Mouse (Mus musculus): ENCODE results near the gene Utf1. TPM values are rescaled to one million over a fixed set of nuclear protein-coding genes. Genes with fewer than 3 reads are reported as not detected.

Gene Utf1
- polyA plus RNA-seq, 1 experiment from 2014 or later, result not detected

DNA sequence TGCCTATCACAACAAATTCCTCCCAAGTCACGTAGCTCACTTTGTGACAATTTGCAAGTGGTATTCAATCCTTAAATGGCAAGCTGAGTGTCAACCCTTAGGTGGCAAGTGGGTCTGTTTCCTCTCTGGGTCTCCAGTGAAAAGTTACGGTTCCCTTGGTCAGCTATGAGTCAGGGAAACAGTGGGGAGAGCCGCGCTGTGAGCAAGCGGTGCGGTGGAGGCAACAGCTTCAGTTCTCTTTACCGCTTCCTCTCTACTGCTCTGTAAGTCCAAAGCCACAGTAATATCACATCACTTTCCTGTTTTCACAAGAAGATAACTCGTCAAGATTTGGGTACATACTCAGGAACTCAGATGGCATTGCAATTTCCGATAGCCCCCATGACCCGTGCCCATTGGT lies 30.7 kb downstream of the Utf1 start:
- H3K27me3 ChIP-seq (replicated peaks), result peaks cover 71% of the 10 kb centered on the region
- H3K4me2 ChIP-seq, result no peak overlapping the region
- H3K27ac ChIP-seq (ENCODE audit: poor library complexity, severe bottlenecking), result no peak overlapping the region
- H3K9ac ChIP-seq, result no peak overlapping the region
- WGBS, result 74% methylated on average over 10 of the region's 10 CpGs
- H3K9me3 ChIP-seq (replicated peaks), result peaks cover 6% of the 10 kb centered on the region; the same call in 1 of the 2 replicates
- H3K36me3 ChIP-seq, result no peaks in the 10 kb centered on the region
- H3K4me1 ChIP-seq (replicated peaks), result peaks cover 5% of the 10 kb centered on the region; the same call in 1 of the 2 replicates
- H3K4me3 ChIP-seq, result no peak overlapping the region
- ATAC-seq (ENCODE audit: insufficient number of reproducible peaks, low FRiP score), result no peak

DNA sequence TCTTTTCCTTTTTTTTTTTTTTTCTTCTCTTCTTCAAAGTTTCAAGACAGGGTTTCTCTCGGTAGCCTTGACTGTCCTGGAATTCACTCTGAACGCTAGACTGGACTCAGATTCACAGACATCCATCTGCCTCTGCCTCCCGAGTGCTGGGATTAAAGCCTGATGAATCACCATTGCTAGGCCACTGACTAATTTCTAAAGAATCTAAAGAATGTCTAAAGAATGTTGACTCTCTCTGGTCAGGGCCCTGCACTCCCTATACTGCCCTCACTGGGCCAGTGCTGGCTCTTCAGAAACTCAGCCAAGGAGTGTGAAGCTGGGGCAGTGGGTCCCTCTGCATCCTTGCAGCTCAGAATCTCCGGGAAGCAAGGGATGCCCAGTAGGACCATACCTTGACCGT lies 31.9 kb downstream of the Utf1 start:
- H3K4me2 ChIP-seq, result no peak overlapping the region
- H3K4me1 ChIP-seq (replicated peaks), result peaks cover 5% of the 10 kb centered on the region; the same call in 1 of the 2 replicates
- H3K9me3 ChIP-seq (replicated peaks), result peaks cover 6% of the 10 kb centered on the region; the same call in 1 of the 2 replicates
- H3K9ac ChIP-seq, result no peak overlapping the region
- no peak overlapping the region for H3K27ac ChIP-seq (ENCODE audit: poor library complexity, severe bottlenecking)
- ATAC-seq (ENCODE audit: insufficient number of reproducible peaks, low FRiP score), result no peak
- 50% methylated on average over 5 of the region's 5 CpGs for WGBS
- H3K36me3 ChIP-seq, result no peaks in the 10 kb centered on the region
- H3K27me3 ChIP-seq (replicated peaks), result peaks cover 74% of the 10 kb centered on the region
- no peak overlapping the region for H3K4me3 ChIP-seq

DNA sequence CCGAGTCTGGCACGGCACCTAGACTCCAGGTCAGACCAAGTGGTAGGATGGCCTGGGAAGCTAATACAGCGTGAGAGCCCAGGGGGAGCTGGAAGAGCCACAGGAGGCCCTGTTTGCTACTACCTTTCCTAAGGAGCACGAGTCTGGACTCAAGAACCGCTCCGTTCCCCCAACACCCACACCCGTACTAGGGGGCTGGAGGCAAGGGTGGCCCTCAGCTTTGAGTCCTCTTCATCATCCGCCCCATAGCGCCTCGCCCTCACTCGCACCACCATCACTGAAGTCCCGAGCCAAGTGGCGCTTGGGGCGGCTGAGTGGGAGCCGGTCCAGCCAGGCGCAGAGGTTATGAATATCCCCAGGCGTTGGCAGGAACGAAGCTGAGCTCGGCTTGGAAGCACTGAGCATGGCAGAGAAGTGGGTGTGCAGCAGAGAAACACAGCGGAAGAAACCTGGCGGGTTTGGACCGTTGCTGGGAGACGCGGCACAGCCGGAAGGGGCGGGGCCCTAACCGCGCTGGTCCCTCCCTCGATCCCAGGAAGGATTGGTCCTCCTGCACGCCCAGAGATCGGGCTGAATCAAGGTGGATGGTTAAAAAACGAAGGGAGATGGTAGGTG lies 34.8 kb downstream of the Utf1 start, which contains the start of gene 6430531B16Rik:
Gene 6430531B16Rik, minus strand, starts transcription at position 478 of the 615 bp plus-strand sequence.
- Histone ChIP-seq H3K4me2 (peak within 1 kb of the TSS; percentile 89), H3K4me1 (replicated peaks) (peaks cover 8% of the 10 kb centered on the region; the same call in 1 of the 2 replicates), H3K4me3 (peak within 1 kb of the TSS; percentile 57), H3K27me3 (replicated peaks) (peaks cover 67% of the 10 kb centered on the region), H3K36me3 (no peaks in the 10 kb centered on the region), H3K9ac (peak within 1 kb of the TSS; percentile 30; the same call in 1 of the 2 replicates), H3K27ac (ENCODE audit: poor library complexity, severe bottlenecking) (no peak within 1 kb of the TSS), H3K9me3 (replicated peaks) (peaks cover 6% of the 10 kb centered on the region; the same call in 1 of the 2 replicates)
- WGBS, result 4% methylated on average over 32 of the region's 32 CpGs
- peak; percentile 75 for ATAC-seq (ENCODE audit: insufficient number of reproducible peaks, low FRiP score)

DNA sequence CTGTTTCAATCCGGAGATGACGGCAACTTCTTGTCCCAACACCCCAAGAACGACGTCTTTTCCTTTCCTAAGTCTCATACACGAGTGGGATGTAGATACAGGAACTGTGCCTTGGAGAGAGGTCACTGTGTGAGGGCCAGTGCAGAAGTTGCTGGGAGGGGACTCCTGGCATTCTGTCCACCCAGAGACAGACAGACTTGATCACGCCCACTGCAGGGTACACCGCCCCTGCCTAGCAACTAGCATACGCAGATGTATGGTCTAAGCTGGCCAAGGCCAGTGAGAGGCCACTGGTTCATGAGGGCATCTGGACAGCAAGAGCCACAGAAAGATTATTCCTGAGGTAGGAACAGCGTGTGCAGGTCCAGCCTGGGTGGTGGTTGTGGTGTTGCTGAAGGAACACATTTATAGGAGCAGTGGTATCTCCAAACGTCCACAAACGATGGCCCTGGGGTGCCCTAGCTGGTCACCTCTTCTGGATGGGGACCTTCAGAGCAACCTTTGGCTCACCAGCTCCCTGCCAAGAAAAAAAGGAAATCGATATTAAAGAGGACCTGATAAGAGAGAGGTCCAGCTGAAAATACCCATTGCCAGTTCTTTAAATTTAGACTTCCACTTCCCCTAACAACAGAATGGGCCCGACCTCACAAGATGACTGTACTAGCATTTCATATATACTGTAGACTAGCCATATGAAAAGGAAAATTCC lies 35.6 kb downstream of the Utf1 start:
- no peaks in the 10 kb centered on the region for H3K36me3 ChIP-seq
- ATAC-seq (ENCODE audit: insufficient number of reproducible peaks, low FRiP score), result peak; percentile 30
- H3K27me3 ChIP-seq (replicated peaks), result peaks cover 69% of the 10 kb centered on the region

DNA sequence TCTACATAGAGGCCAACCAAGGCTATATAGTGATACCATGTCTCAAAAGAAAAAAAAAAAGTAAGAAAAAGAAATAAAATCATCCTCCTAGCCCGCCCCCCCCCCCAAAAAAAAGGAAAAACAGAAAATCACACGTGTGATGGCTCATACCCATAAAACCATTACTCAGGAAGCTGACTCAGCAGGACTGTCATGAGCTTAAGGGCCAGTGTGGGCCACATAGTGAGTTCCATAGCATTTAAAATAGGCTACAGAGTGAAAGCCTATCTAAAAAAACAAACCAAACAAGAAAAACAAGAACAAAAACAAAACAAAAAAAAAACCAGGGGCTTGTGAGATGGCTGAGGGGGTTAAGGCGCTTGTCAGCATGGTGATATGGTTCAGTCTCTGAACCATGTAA lies 37.2 kb downstream of the Utf1 start:
- Histone ChIP-seq H3K4me1 (replicated peaks) (peaks cover 8% of the 10 kb centered on the region; the same call in 1 of the 2 replicates), H3K4me3 (no peak overlapping the region), H3K9me3 (replicated peaks) (no peaks in the 10 kb centered on the region), H3K27me3 (replicated peaks) (peaks cover 76% of the 10 kb centered on the region), H3K36me3 (no peaks in the 10 kb centered on the region), H3K27ac (ENCODE audit: poor library complexity, severe bottlenecking) (no peak overlapping the region), H3K9ac (no peak overlapping the region), H3K4me2 (no peak overlapping the region)
- WGBS, result 46% methylated on average over 3 of the region's 3 CpGs
- ATAC-seq (ENCODE audit: insufficient number of reproducible peaks, low FRiP score), result no peak

More for the DNA sequence above, 35.6 kb downstream of the Utf1 start:
- peaks cover 6% of the 10 kb centered on the region; the same call in 1 of the 2 replicates for H3K9me3 ChIP-seq (replicated peaks)
- H3K9ac ChIP-seq, result no peak overlapping the region
- peak overlapping the region; percentile 57 for H3K4me3 ChIP-seq
- no peak overlapping the region for H3K27ac ChIP-seq (ENCODE audit: poor library complexity, severe bottlenecking)
- 41% methylated on average over 13 of the region's 13 CpGs for WGBS
- peak overlapping the region; percentile 89 for H3K4me2 ChIP-seq
- peaks cover 8% of the 10 kb centered on the region; the same call in 1 of the 2 replicates for H3K4me1 ChIP-seq (replicated peaks)

DNA sequence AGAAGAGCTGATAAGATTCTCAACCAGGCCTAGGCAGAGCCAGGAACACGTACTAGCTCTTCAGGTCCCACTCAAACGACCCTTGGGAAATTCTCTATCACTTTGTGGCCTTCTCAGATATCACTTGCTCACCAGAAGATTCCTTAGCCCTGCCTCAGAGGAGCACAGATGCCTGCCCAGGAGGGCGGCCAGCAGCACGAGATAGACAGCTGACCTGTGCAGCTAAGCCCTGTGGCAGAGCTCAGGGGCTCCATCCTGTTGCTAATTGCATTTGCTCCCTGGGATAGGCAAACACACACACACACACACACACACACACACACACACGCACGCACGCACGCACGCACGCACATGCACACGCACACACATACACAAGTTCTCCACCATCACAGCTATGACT lies 38.5 kb downstream of the Utf1 start:
- WGBS, result 69% methylated on average over 11 of the region's 11 CpGs
- Histone ChIP-seq H3K4me1 (replicated peaks) (peaks cover 8% of the 10 kb centered on the region; the same call in 1 of the 2 replicates), H3K4me2 (no peak overlapping the region), H3K27ac (ENCODE audit: poor library complexity, severe bottlenecking) (no peak overlapping the region), H3K9me3 (replicated peaks) (no peaks in the 10 kb centered on the region), H3K9ac (no peak overlapping the region), H3K36me3 (0 out of 2 replicates have a peak, but pooled peaks cover 2% of the 10 kb centered on the region), H3K27me3 (replicated peaks) (peaks cover 76% of the 10 kb centered on the region), H3K4me3 (no peak overlapping the region)
- no peak for ATAC-seq (ENCODE audit: insufficient number of reproducible peaks, low FRiP score)

DNA sequence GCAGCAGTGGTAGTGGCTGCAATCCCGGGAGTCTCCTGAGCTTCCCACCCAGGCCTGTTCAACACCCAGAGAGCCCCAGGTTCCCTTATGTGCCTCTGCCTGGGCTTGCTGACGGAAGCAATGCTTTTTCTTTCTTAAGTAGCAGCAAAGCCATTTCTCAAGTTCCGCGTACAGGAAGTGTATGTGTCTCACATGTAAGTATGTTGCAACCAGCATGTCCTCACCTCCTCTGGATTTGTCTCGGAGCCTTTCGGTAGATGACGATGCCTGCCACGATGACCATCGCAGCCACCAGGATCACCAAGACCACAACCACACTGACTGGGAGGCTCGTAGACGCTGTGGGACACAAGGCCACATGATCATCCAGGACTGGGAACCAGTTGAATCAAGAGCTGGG lies 40.9 kb downstream of the Utf1 start:
- 82% methylated on average over 11 of the region's 11 CpGs for WGBS
- Histone ChIP-seq H3K27me3 (replicated peaks) (peaks cover 82% of the 10 kb centered on the region), H3K27ac (ENCODE audit: poor library complexity, severe bottlenecking) (no peak overlapping the region), H3K4me3 (no peak overlapping the region), H3K9ac (no peak overlapping the region), H3K36me3 (0 out of 2 replicates have a peak, but pooled peaks cover 2% of the 10 kb centered on the region), H3K4me2 (no peak overlapping the region), H3K9me3 (replicated peaks) (no peaks in the 10 kb centered on the region), H3K4me1 (replicated peaks) (0 out of 2 replicates have a peak, but pooled peaks cover 3% of the 10 kb centered on the region)
- ATAC-seq (ENCODE audit: insufficient number of reproducible peaks, low FRiP score), result no peak

DNA sequence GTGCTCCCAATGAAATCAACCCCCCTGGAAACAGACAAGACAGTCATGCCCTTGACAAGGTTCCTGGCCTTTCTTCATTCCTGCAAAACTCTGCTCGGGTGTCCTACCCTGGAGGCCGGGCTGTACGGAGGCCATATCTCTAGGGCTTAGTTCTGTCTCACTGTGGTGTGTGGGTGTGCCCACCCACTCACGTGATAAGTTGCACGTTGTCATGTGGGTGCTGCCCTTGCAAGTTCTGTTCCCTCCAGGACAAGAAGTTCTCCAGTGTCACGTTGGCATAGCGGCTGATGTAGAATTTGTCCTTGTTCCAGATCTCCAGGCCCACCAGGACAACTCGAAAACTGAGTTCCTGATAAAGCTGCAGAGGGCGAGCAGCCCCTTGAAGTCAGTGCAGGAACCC lies 44.7 kb downstream of the Utf1 start:
- H3K36me3 ChIP-seq, result 0 out of 2 replicates have a peak, but pooled peaks cover 2% of the 10 kb centered on the region
- H3K4me1 ChIP-seq (replicated peaks), result no peaks in the 10 kb centered on the region
- no peak overlapping the region for H3K4me2 ChIP-seq
- H3K9ac ChIP-seq, result no peak overlapping the region
- peaks cover 87% of the 10 kb centered on the region for H3K27me3 ChIP-seq (replicated peaks)
- H3K4me3 ChIP-seq, result no peak overlapping the region
- WGBS, result 75% methylated on average over 9 of the region's 9 CpGs
- no peak for ATAC-seq (ENCODE audit: insufficient number of reproducible peaks, low FRiP score)
- no peaks in the 10 kb centered on the region for H3K9me3 ChIP-seq (replicated peaks)
- H3K27ac ChIP-seq (ENCODE audit: poor library complexity, severe bottlenecking), result no peak overlapping the region

DNA sequence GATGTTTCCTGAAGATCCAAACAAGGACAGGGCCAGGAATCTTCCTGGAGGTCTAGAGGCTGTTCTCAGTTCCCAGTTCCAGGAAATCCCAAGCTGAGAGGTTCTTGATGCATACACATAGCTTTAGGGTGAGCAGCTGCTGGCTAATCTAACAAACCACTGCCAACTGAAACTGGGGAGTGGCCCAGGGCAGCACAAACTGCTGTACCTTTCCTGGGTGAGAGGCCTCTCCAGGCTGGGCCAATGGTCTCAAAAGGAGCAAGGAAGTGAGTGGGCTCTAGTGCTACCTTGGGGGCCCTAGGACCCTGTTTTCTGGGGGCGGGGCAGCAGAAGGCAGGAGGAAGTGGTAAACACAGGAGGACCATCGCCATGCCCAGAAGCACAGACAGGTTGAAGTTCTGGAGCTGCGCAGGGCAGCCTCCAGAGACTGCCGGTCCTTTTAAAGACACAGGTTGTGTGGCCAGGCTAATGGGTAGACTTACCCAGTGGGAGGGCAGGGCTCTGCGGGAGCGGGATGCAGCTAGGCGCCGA lies 47.3 kb downstream of the Utf1 start:
- H3K4me2 ChIP-seq, result no peak overlapping the region
- no peak overlapping the region for H3K27ac ChIP-seq (ENCODE audit: poor library complexity, severe bottlenecking)
- H3K36me3 ChIP-seq, result peaks cover 15% of the 10 kb centered on the region
- no peaks in the 10 kb centered on the region for H3K4me1 ChIP-seq (replicated peaks)
- no peak for ATAC-seq (ENCODE audit: insufficient number of reproducible peaks, low FRiP score)
- H3K9me3 ChIP-seq (replicated peaks), result no peaks in the 10 kb centered on the region
- 73% methylated on average over 8 of the region's 8 CpGs for WGBS
- H3K9ac ChIP-seq, result no peak overlapping the region
- no peak overlapping the region for H3K4me3 ChIP-seq
- H3K27me3 ChIP-seq (replicated peaks), result peaks cover 66% of the 10 kb centered on the region

DNA sequence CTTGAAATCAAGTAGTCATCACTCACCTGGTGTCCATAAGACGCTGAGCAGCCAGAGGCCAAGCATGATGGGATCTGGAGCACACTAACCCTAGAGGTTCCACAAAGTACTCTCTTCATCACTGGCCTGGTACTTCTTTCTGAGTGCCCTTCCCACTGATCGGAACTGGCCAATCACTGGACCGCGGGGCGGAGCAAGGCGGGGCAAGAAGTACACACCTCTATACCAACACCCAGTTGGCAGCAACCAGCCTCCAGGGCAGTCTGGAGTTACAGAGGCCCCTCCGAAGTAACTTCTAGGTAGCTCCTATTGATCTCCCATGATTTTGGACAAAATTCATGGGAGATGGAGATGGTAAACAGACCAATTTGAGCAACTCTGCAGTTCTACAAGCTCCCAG lies 48.8 kb downstream of the Utf1 start, which contains the start of gene Adam8:
Gene Adam8, minus strand, starts transcription at position 157 of the 400 bp plus-strand sequence.
- H3K9me3 ChIP-seq (replicated peaks), result no peaks in the 10 kb centered on the region
- no peak within 1 kb of the TSS for H3K4me2 ChIP-seq
- no peak within 1 kb of the TSS for H3K9ac ChIP-seq
- H3K27ac ChIP-seq (ENCODE audit: poor library complexity, severe bottlenecking), result no peak within 1 kb of the TSS
- WGBS, result 29% methylated on average over 7 of the region's 7 CpGs
- no peaks in the 10 kb centered on the region for H3K4me1 ChIP-seq (replicated peaks)
- H3K27me3 ChIP-seq (replicated peaks), result peaks cover 51% of the 10 kb centered on the region
- no peak for ATAC-seq (ENCODE audit: insufficient number of reproducible peaks, low FRiP score)
- peaks cover 27% of the 10 kb centered on the region for H3K36me3 ChIP-seq
- no peak within 1 kb of the TSS for H3K4me3 ChIP-seq

DNA sequence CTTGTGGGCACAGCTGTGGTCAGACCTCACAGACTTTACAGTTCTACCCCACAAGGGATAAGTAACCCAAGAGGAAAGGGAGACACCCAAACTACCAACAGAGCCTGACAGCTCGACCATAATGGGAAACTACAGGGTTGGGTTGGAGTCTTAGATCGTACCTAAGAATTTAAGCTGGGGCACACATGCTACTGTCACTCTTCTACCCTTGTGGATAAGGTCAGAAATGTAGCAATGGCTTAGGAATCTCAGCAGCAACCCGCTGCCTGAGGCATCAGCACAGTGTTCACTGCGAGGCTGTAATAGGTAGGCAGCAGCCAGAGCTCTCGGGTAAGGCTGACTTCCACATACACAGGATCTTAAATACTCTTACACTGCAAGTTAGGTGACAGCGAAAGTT lies 49.9 kb downstream of the Utf1 start:
- H3K4me3 ChIP-seq, result no peak overlapping the region
- H3K9ac ChIP-seq, result no peak overlapping the region
- WGBS, result 86% methylated on average over 6 of the region's 6 CpGs
- no peak for ATAC-seq (ENCODE audit: insufficient number of reproducible peaks, low FRiP score)
- H3K4me2 ChIP-seq, result no peak overlapping the region
- H3K36me3 ChIP-seq, result peaks cover 39% of the 10 kb centered on the region
- H3K9me3 ChIP-seq (replicated peaks), result no peaks in the 10 kb centered on the region
- H3K27ac ChIP-seq (ENCODE audit: poor library complexity, severe bottlenecking), result no peak overlapping the region
- H3K27me3 ChIP-seq (replicated peaks), result peaks cover 40% of the 10 kb centered on the region
- no peaks in the 10 kb centered on the region for H3K4me1 ChIP-seq (replicated peaks)

All from heart, embryonic 12.5 days (tissue).